Mouse (Mus musculus) MEL (cell line): ENCODE measurements at regions not wholly inside any gene's neighbourhood (a gene's known extent, or its start where the extent isn't known, plus 50 kb on each side); places are given as distances from the start of the nearest gene placed in this dataset.

ENCODE experiments used
- DNase-seq: peaks from one replicate; pipeline ENCODE4 v3.0.0; 2011; ENCODE audit warnings: low read depth, low spot score
- H3K27ac ChIP-seq: 2 replicates; pipeline ENCODE4 v1.5.1; 2012; ENCODE audit warnings: low read depth, mild to moderate bottlenecking, control low read depth, low read length, moderate library complexity; ENCODE audit not compliant: control insufficient read depth
- H3K27me3 ChIP-seq, 2 experiments: fragments of 150-350 bp in 1 of 2; sonication (generic) in 1 of 2; 2 replicates each; pipeline ENCODE4 v1.6.1; 2012; ENCODE audit warnings: low read length in 2 of 2, mild to moderate bottlenecking in 2 of 2, improper control_type of control experiment in 1 of 2, moderate library complexity in 1 of 2; ENCODE audit not compliant: insufficient read depth in 2 of 2, control insufficient read depth in 1 of 2
- H3K36me3 ChIP-seq, 2 experiments: 2 replicates each; pipeline ENCODE4 v1.6.1; 2012 to 2014; ENCODE audit warnings: low read length in 2 of 2, improper control_type of control experiment in 1 of 2, inconsistent platforms in 1 of 2, mild to moderate bottlenecking in 1 of 2; ENCODE audit not compliant: insufficient read depth in 2 of 2, control insufficient read depth in 1 of 2
- H3K4me1 ChIP-seq, 2 experiments: fragments of 150-350 bp in 1 of 2; sonication (generic) in 1 of 2; 2 replicates each; pipeline ENCODE4 v1.6.1; 2012; ENCODE audit warnings: low read length in 2 of 2, improper control_type of control experiment in 1 of 2, mild to moderate bottlenecking in 1 of 2; ENCODE audit not compliant: insufficient read depth in 2 of 2, control insufficient read depth in 1 of 2
- H3K4me3 ChIP-seq, 2 experiments: fragments of 150-350 bp in 1 of 2; sonication (generic) in 1 of 2; 2 replicates each; pipeline ENCODE4 v1.5.1; 2012; ENCODE audit warnings: low read depth in 2 of 2, low read length in 2 of 2, mild to moderate bottlenecking in 2 of 2, moderate library complexity in 2 of 2, control low read depth in 1 of 2, improper control_type of control experiment in 1 of 2; ENCODE audit not compliant: control insufficient read depth in 1 of 2, insufficient read depth in 1 of 2
- H3K79me2 ChIP-seq: 2 replicates; pipeline ENCODE4 v1.6.1; 2012; ENCODE audit warnings: mild to moderate bottlenecking, low read length, moderate library complexity; ENCODE audit not compliant: control insufficient read depth, poor library complexity, insufficient read depth
- H3K9ac ChIP-seq: 2 replicates; pipeline ENCODE4 v1.6.1; 2012; ENCODE audit warnings: low read depth, mild to moderate bottlenecking, control low read depth, low read length, moderate library complexity; ENCODE audit not compliant: control insufficient read depth, poor library complexity, severe bottlenecking
- H3K9me3 ChIP-seq: fragments of 150-350 bp; sonication (generic); replicated peaks from 2 replicates; pipeline ENCODE4 v1.6.1; 2012; ENCODE audit warnings: mild to moderate bottlenecking, low read length, improper control_type of control experiment, moderate library complexity; ENCODE audit not compliant: insufficient read depth
- BHLHE40 ChIP-seq: IDR thresholded peaks from 2 replicates; pipeline ENCODE4 v1.6.1; 2012; ENCODE audit warnings: low read depth, mild to moderate bottlenecking, inconsistent platforms, low read length, improper control_type of control experiment, borderline replicate concordance
- CHD1 ChIP-seq: IDR thresholded peaks from 2 replicates; pipeline ENCODE4 v1.6.1; 2012; ENCODE audit warnings: low read depth, mild to moderate bottlenecking, inconsistent platforms, low read length, improper control_type of control experiment
- CHD2 ChIP-seq: IDR thresholded peaks from 2 replicates; pipeline ENCODE4 v1.6.1; 2011; ENCODE audit warnings: low read length, improper control_type of control experiment
- E2F4 ChIP-seq: IDR thresholded peaks from 2 replicates; pipeline ENCODE4 v1.6.1; 2011; ENCODE audit warnings: low read depth, low read length, improper control_type of control experiment, borderline replicate concordance
- GABPA ChIP-seq: IDR thresholded peaks from 2 replicates; pipeline ENCODE4 v1.6.1; 2012; ENCODE audit warnings: low read depth, mild to moderate bottlenecking, inconsistent platforms, low read length, improper control_type of control experiment, moderate library complexity
- HCFC1 ChIP-seq: IDR thresholded peaks from 2 replicates; pipeline ENCODE4 v1.6.1; 2012; ENCODE audit warnings: low read depth, mild to moderate bottlenecking, inconsistent platforms, low read length, improper control_type of control experiment, moderate library complexity
- NELFE ChIP-seq: IDR thresholded peaks from 2 replicates; pipeline ENCODE4 v1.6.1; 2011; ENCODE audit warnings: low read depth, low read length, improper control_type of control experiment
- NRF1 ChIP-seq: IDR thresholded peaks from 2 replicates; pipeline ENCODE4 v1.6.1; 2014; ENCODE audit warnings: low read depth, mild to moderate bottlenecking, inconsistent platforms, low read length, improper control_type of control experiment, moderate library complexity; ENCODE audit not compliant: poor library complexity, insufficient read depth, severe bottlenecking
- POLR2A ChIP-seq, 2 experiments: IDR thresholded peaks; 2 replicates each; pipeline ENCODE4 v1.6.1; 2011 to 2012; ENCODE audit warnings: low read length in 2 of 2, mild to moderate bottlenecking in 2 of 2, control low read depth in 1 of 2, improper control_type of control experiment in 1 of 2, low read depth in 1 of 2, moderate library complexity in 1 of 2; ENCODE audit not compliant: control insufficient read depth in 1 of 2, insufficient read depth in 1 of 2, poor library complexity in 1 of 2
- POLR2AphosphoS2 ChIP-seq: IDR thresholded peaks from 2 replicates; pipeline ENCODE4 v1.6.1; 2011; ENCODE audit warnings: low read length, improper control_type of control experiment
- SIN3A ChIP-seq: IDR thresholded peaks from 2 replicates; pipeline ENCODE4 v1.6.1; 2012; ENCODE audit warnings: low read length, improper control_type of control experiment, inconsistent platforms
- TAL1 ChIP-seq: IDR thresholded peaks from 2 replicates; pipeline ENCODE4 v1.6.1; 2012; ENCODE audit warnings: mild to moderate bottlenecking, inconsistent platforms, low read length, moderate library complexity, mixed read lengths
- TBP ChIP-seq: IDR thresholded peaks from 2 replicates; pipeline ENCODE4 v1.8.0; 2011; ENCODE audit warnings: low read depth, low read length, improper control_type of control experiment
- USF2 ChIP-seq, 2 experiments: IDR thresholded peaks; 2 replicates each; pipeline ENCODE4 v1.6.1; 2011 to 2012; ENCODE audit warnings: improper control_type of control experiment in 2 of 2, low read length in 2 of 2, borderline replicate concordance in 1 of 2, inconsistent platforms in 1 of 2, low read depth in 1 of 2, mild to moderate bottlenecking in 1 of 2; ENCODE audit not compliant: insufficient read depth in 1 of 2
- ZC3H11A ChIP-seq: IDR thresholded peaks from 2 replicates; pipeline ENCODE4 v1.6.1; 2012; ENCODE audit warnings: low read depth, mild to moderate bottlenecking, inconsistent platforms, low read length, improper control_type of control experiment
- ZKSCAN1 ChIP-seq: IDR thresholded peaks from 2 replicates; pipeline ENCODE4 v1.6.1; 2012; ENCODE audit warnings: low read depth, mild to moderate bottlenecking, inconsistent platforms, low read length, improper control_type of control experiment, moderate library complexity
- ZMIZ1 ChIP-seq: IDR thresholded peaks from 2 replicates; pipeline ENCODE4 v1.6.1; 2012; ENCODE audit warnings: low read depth, mild to moderate bottlenecking, inconsistent platforms, low read length, improper control_type of control experiment, moderate library complexity

DNA sequence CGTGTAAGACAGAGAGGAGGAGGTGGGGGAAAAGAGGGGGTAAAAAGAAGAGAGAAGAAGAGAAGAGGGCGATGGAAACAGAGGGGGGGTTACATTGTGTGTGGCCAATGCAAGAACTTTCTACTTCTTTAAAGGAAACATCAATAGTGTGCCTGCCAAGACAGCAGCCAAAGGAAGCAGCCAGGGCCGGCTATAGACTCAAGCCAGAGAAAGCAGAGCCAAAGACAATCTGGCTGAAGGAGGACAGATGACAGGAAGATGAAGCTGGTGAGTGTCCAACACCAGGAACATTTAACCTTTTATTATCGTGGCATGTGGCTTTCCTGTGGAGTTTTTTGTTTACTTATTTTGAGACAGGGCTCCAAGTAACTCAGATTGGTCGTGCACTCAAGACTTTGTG lies 152.1 kb upstream of the Jmjd1c start:
- no peak overlapping the region for H3K27ac ChIP-seq
- no peak for TF ChIP-seq SIN3A
- no peak for TF ChIP-seq TAL1
- no peak for TF ChIP-seq HCFC1
- no peak for TF ChIP-seq CHD2
- no peak for TF ChIP-seq ZMIZ1
- no peak for TF ChIP-seq ZC3H11A
- no peak for TF ChIP-seq BHLHE40
- TF ChIP-seq ZKSCAN1: no peak
- TF ChIP-seq GABPA: no peak
- no peak for TF ChIP-seq E2F4
- TF ChIP-seq POLR2A (IDR thresholded peaks at IDR 0.05; ENCODE audit: control insufficient read depth in 1 of 2, insufficient read depth in 1 of 2, low read depth in 1 of 2, low read length in 2 of 2, poor library complexity in 1 of 2): no peak
- no peak for TF ChIP-seq TBP
- TF ChIP-seq USF2 (IDR thresholded peaks at IDR 0.05; ENCODE audit: borderline replicate concordance in 1 of 2, insufficient read depth in 1 of 2, low read depth in 1 of 2, low read length in 2 of 2): no peak
- no peak for TF ChIP-seq CHD1
- TF ChIP-seq, all 39 proteins: peak for 0
- H3K9me3 ChIP-seq: no peaks in the 10 kb centered on the region
- no peaks in the 10 kb centered on the region for H3K36me3 ChIP-seq
- no peak for DNase-seq
- peaks cover 0 to 3% of the 10 kb centered on the region in 2 experiments; a peak in 1 of 4 replicates for H3K27me3 ChIP-seq
- no peak overlapping the region for H3K9ac ChIP-seq
- no peak overlapping the region for H3K4me3 ChIP-seq
- H3K79me2 ChIP-seq: no peaks in the 10 kb centered on the region
- H3K4me1 ChIP-seq: no peaks in the 10 kb centered on the region

DNA sequence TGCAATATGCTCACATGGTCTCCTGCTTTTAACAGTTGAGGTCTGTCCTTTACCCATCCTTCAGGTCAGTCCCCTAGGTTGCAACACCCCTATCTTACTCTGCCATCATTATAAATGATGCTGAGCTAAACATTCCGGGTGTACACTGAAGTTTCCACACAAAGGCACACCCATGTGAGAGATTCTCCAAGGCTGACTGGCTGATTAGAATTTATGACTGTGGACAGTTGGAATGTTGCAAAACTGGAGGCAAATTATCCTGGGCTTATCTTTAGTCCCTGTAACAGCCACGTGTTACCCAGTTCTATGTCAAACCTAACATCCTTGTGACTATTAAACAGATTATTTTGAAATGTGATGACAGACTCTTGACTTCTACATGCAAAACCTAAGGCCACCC lies 149.8 kb upstream of the Jmjd1c start:
- Histone ChIP-seq H3K4me3 (no peak overlapping the region), H3K36me3 (no peaks in the 10 kb centered on the region), H3K27me3 (peaks cover 0 to 3% of the 10 kb centered on the region in 2 experiments; a peak in 1 of 4 replicates), H3K4me1 (no peaks in the 10 kb centered on the region), H3K9ac (no peak overlapping the region), H3K27ac (no peak overlapping the region), H3K79me2 (no peaks in the 10 kb centered on the region), H3K9me3 (no peaks in the 10 kb centered on the region)
- no peak for TF ChIP-seq POLR2AphosphoS2
- TF ChIP-seq USF2 (IDR thresholded peaks at IDR 0.05; ENCODE audit: borderline replicate concordance in 1 of 2, insufficient read depth in 1 of 2, low read depth in 1 of 2, low read length in 2 of 2): no peak
- TF ChIP-seq NRF1: no peak
- no peak for TF ChIP-seq ZMIZ1
- TF ChIP-seq NELFE: no peak
- DNase-seq: no peak
